Mouse (Mus musculus) cortical plate, adult 2 months (tissue): ENCODE data around the gene Tigd4.

Source experiments
- CTCF ChIP-seq: fragments of 200-500 bp; IDR thresholded peaks from 2 replicates; pipeline ENCODE4 v1.5.1; 2011; ENCODE audit warnings: mild to moderate bottlenecking, control low read depth, low read length; ENCODE audit not compliant: insufficient read depth; ENCODE audit errors: extremely low read depth
- POLR2A ChIP-seq: fragments of 200-500 bp; IDR thresholded peaks from 2 replicates; pipeline ENCODE4 v1.6.1; 2011; ENCODE audit warnings: mild to moderate bottlenecking, low read length, control low read depth; ENCODE audit not compliant: insufficient read depth; ENCODE audit errors: extremely low read depth

DNA sequence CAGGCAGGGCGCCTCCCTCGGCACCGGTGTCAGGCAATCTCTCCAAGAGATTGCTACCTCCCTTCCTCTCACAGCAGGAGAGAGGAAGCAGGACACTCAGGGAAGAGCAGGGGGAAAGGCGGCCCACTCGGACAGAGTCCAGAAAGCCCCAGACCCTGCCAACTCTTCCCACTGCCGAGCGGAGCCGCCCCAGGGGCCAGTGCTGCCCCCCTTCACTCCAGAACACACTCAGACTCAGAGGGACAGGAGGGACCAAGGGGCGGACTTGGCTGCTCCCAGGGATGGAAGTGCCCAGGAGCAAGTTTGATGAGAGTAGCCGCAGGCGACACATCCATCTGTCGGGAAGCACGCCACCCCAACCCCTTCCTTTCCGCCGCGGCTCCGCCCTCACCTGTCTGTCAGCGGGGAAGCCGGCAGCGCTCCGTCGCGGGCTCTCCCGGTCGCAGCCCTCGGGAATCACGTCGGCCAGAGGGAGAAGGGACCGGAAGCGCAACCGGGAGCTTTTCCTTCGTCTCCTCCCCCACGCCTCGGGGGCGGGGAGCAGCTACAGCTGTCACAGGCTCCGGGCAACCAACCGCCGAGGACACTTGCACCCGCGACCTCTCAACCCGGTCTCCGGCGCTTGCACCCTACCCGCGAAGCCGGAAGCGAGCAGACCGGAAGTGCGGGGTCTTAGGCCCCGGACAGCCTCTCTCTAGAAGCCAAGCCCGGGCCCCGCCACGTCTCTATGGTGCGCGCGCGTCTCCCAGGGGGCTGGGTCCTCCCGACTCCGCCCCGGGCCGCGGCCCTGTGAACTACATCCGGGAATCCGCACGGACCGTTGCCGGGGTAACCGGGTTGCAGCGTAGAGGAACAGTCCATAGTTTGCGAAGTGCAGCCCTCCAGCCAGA is 11.1 kb upstream of the Tigd4 start, which contains the start of gene Arfip1:
- no peak for TF ChIP-seq CTCF
- TF ChIP-seq POLR2A: peak; percentile 74
